Comparison of ENCODE assay signal across 8 mouse cellular contexts in the genomic region with DNA sequence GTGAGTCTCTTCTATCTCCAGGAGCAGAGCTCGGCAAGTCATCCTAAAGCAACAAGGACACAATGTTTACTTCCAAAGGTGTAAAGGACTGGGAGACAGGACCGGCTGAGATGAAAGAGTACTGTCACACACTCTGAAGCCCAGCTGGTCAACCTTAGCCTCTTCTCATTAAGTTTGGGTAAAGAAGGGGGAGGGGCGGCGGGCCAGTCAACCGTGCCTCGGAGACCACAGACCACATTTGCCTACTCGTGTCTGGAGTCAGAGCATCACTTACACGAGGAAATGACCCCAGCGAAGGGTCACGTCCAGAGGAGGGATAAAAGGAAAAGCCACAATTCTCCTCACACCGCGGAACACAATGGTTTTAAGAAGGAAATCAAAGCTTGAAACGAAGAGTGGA. TPM values are rescaled to one million over a fixed set of nuclear protein-coding genes. Genes with fewer than 3 reads are reported as not detected.
DNase-seq lines count a peak whose midpoint lies in the region; ATAC-seq and TF ChIP-seq lines count a peak whose summit lies in the region.

No protein-coding gene starts in this region.

- peak overlapping the region; percentile 93 for H3K4me2 ChIP-seq in heart, embryonic 13.5 days
- H3K4me2 ChIP-seq in hindbrain, embryonic 14.5 days (replicated peaks): peak overlapping the region; percentile 88
- peak overlapping the region; percentile 94 for H3K4me2 ChIP-seq in midbrain, embryonic 12.5 days (replicated peaks)

- H3K9ac ChIP-seq in heart, embryonic 13.5 days: peak overlapping the region; percentile 93
- peak overlapping the region; percentile 88 for H3K9ac ChIP-seq in hindbrain, embryonic 14.5 days
- peak overlapping the region; percentile 81 for H3K9ac ChIP-seq in midbrain, embryonic 12.5 days (replicated peaks)

- 1% methylated on average over 13 of the region's 13 CpGs for WGBS in heart, embryonic 13.5 days
- WGBS in hindbrain, embryonic 14.5 days: under 1% methylated on average over 13 of the region's 13 CpGs
- under 1% methylated on average over 13 of the region's 13 CpGs for WGBS in midbrain, embryonic 12.5 days

- intact Hi-C loops in heart, postnatal 36 days (cut with DNase I): loop anchor here (1.0 to 10.0 kb wide), 2 partner anchors 34 to 198 kb away; no protein-coding TSS in a partner anchor
- intact Hi-C loops in left cerebral cortex, postnatal 14 days (cut with DNase I): no loop called here

- peak overlapping the region; percentile 70 for H3K4me3 ChIP-seq in heart, embryonic 13.5 days
- peak overlapping the region; percentile 90 for H3K4me3 ChIP-seq in bone marrow macrophage, adult 2 months (ENCODE audit: insufficient read depth, low read length)
- H3K4me3 ChIP-seq in hindbrain, embryonic 14.5 days (replicated peaks; ENCODE audit: low read length): peak overlapping the region; percentile 75
- peak overlapping the region; percentile 67 for H3K4me3 ChIP-seq in midbrain, embryonic 12.5 days

- peaks cover 58% of the 10 kb centered on the region for H3K4me1 ChIP-seq in heart, embryonic 13.5 days
- peaks cover 28% of the 10 kb centered on the region for H3K4me1 ChIP-seq in bone marrow macrophage, adult 2 months (ENCODE audit: control insufficient read depth, insufficient read depth, low read length)
- H3K4me1 ChIP-seq in hindbrain, embryonic 14.5 days (replicated peaks; ENCODE audit: control insufficient read depth, insufficient read depth, low read length): peaks cover 27% of the 10 kb centered on the region
- peaks cover 26% of the 10 kb centered on the region for H3K4me1 ChIP-seq in midbrain, embryonic 12.5 days

- no peaks in the 10 kb centered on the region for H3K9me3 ChIP-seq in heart, embryonic 13.5 days
- no peaks in the 10 kb centered on the region for H3K9me3 ChIP-seq in hindbrain, embryonic 14.5 days (ENCODE audit: control insufficient read depth, low read length)
- H3K9me3 ChIP-seq in midbrain, embryonic 12.5 days: 0 out of 2 replicates have a peak, but pooled peaks cover 3% of the 10 kb centered on the region

- no peaks in the 10 kb centered on the region for H3K27me3 ChIP-seq in heart, embryonic 13.5 days (replicated peaks)
- no peaks in the 10 kb centered on the region for H3K27me3 ChIP-seq in hindbrain, embryonic 14.5 days (ENCODE audit: control insufficient read depth, insufficient read depth, low read length)
- H3K27me3 ChIP-seq in midbrain, embryonic 12.5 days: peaks cover 17% of the 10 kb centered on the region

- peaks cover 12% of the 10 kb centered on the region; the same call in 1 of the 2 replicates for H3K36me3 ChIP-seq in heart, embryonic 13.5 days
- no peaks in the 10 kb centered on the region for H3K36me3 ChIP-seq in hindbrain, embryonic 14.5 days (replicated peaks; ENCODE audit: control insufficient read depth, insufficient read depth)
- no peaks in the 10 kb centered on the region for H3K36me3 ChIP-seq in midbrain, embryonic 12.5 days

- no peak for ATAC-seq in heart, embryonic 13.5 days (ENCODE audit: extremely low read depth, insufficient number of reproducible peaks, low FRiP score, low TSS enrichment)
- no peak for ATAC-seq in hindbrain, embryonic 14.5 days (ENCODE audit: low FRiP score)
- ATAC-seq in midbrain, embryonic 12.5 days (ENCODE audit: low FRiP score, low read depth): no peak

- no peak for DNase-seq in heart, postnatal 36 days
- no peak for DNase-seq in hindbrain, embryonic 14.5 days (ENCODE audit: low spot score)
- DNase-seq in right cerebral cortex, adult 18-20 months: no peak
- no peak for DNase-seq in left cerebral cortex, postnatal 14 days (ENCODE audit: low spot score in 2 of 2)
- no peak for DNase-seq in right cerebral cortex, postnatal 4 days

- no peak for TF ChIP-seq POLR2A in bone marrow macrophage, adult 2 months (IDR thresholded peaks at IDR 0.05; ENCODE audit: borderline replicate concordance, low read depth, low read length)

- peak overlapping the region; percentile 94 for H3K27ac ChIP-seq in heart, embryonic 13.5 days (replicated peaks)
- no peak overlapping the region for H3K27ac ChIP-seq in bone marrow macrophage, adult 2 months (ENCODE audit: insufficient read depth, low read depth, low read length)
- H3K27ac ChIP-seq in hindbrain, embryonic 14.5 days: no peak overlapping the region
- H3K27ac ChIP-seq in midbrain, embryonic 12.5 days (replicated peaks): 0 out of 2 replicates have a peak overlapping the region, but pooled peaks have one; percentile 85

- TF ChIP-seq CTCF in bone marrow macrophage, adult 2 months (IDR thresholded peaks at IDR 0.05; ENCODE audit: low read depth, low read length): no peak

RNA-seq across cellular contexts. Expression of a gene that starts 1.0 kb away (rescaled TPM):
- 5.4 and 5.7 TPM in 2 replicates for polyA plus RNA-seq in heart, embryonic 13.5 days (2015; fragmentation: Nextera tagmentation; extraction: Ambion mirVana)
- 10 to 100 TPM; 47.7 to 59.2 TPM for total RNA-seq in heart, postnatal 36 days (2021)
- 10.1 and 12.7 TPM in 2 replicates for polyA plus RNA-seq in bone marrow macrophage, adult 2 months (2012; ENCODE audit: insufficient read depth, insufficient read length, missing spikeins)
- 2.8 and 3.0 TPM in 2 replicates for polyA plus RNA-seq in hindbrain, embryonic 14.5 days (2014; fragmentation: Nextera tagmentation; extraction: Ambion mirVana)
- 2.9 and 3.2 TPM in 2 replicates for polyA plus RNA-seq in midbrain, embryonic 12.5 days (2016; fragmentation: Nextera tagmentation; extraction: Ambion mirVana)
- total RNA-seq in left cerebral cortex, postnatal 14 days (2021): 10 to 100 TPM; 30.9 TPM

Comparison
In these comparisons a context has a peak if more than half of its experiments do, and no peak if none do; other contexts are left out.
1. H3K27ac ChIP-seq: peak in heart, embryonic 13.5 days (single experiment) and midbrain, embryonic 12.5 days (single experiment); none in bone marrow macrophage, adult 2 months (single experiment) and hindbrain, embryonic 14.5 days (single experiment).
2. Peak in every context shown above with its lines, with median percentiles within 50 percentile points of each other: H3K4me2 ChIP-seq, H3K4me3 ChIP-seq and H3K9ac ChIP-seq.